Mouse (Mus musculus) CH12.LX (cell line): Measurements from ENCODE around the gene Ccdc167. TPM values are rescaled to one million over a fixed set of nuclear protein-coding genes. Genes with fewer than 3 reads are reported as not detected.

Experiments used
- DNase-seq: peaks from one replicate; pipeline ENCODE4 v3.0.0-alpha.2; 2013; ENCODE audit errors: extremely low read depth
- H3K27ac ChIP-seq: 2 replicates; pipeline ENCODE4 v1.5.1; 2012; ENCODE audit warnings: low read depth, mild to moderate bottlenecking, control low read depth, moderate library complexity; ENCODE audit not compliant: insufficient read depth
- H3K27me3 ChIP-seq: replicated peaks from 2 replicates; pipeline ENCODE3; 2012; ENCODE audit warnings: inconsistent platforms
- H3K36me3 ChIP-seq, 2 experiments: replicated peaks in 1 of 2; 2 replicates each; pipeline versions ENCODE3 to v1.6.1; 2012; ENCODE audit warnings: inconsistent platforms in 1 of 2, low read length in 1 of 2, mild to moderate bottlenecking in 1 of 2, mixed read lengths in 1 of 2, moderate library complexity in 1 of 2; ENCODE audit not compliant: control insufficient read depth in 1 of 2, insufficient read depth in 1 of 2
- H3K4me1 ChIP-seq, 2 experiments: 2 replicates each; pipeline ENCODE4 v1.6.1; 2012; ENCODE audit warnings: inconsistent platforms in 1 of 2, moderate library complexity in 1 of 2; ENCODE audit not compliant: insufficient read depth in 2 of 2, control insufficient read depth in 1 of 2
- H3K4me2 ChIP-seq: 2 replicates; pipeline ENCODE4 v1.6.1; 2012; ENCODE audit warnings: low read depth, mild to moderate bottlenecking, control low read depth; ENCODE audit not compliant: poor library complexity, insufficient read depth, severe bottlenecking
- H3K4me3 ChIP-seq, 3 experiments: fragments of 150-350 bp in 1 of 3; sonication (generic) in 1 of 3; replicated peaks in 1 of 3; 2 replicates each; pipeline versions ENCODE3 to v1.5.1; 2011 to 2012; ENCODE audit warnings: low read depth in 2 of 3, low read length in 2 of 3, mild to moderate bottlenecking in 2 of 3, moderate library complexity in 2 of 3, control low read depth in 1 of 3, improper control_type of control experiment in 1 of 3, inconsistent platforms in 1 of 3, mixed read lengths in 1 of 3; ENCODE audit not compliant: poor library complexity in 1 of 3
- H3K79me2 ChIP-seq: replicated peaks from 2 replicates; pipeline ENCODE4 v1.6.1; 2012; ENCODE audit warnings: mild to moderate bottlenecking, moderate library complexity; ENCODE audit not compliant: control insufficient read depth, poor library complexity, insufficient read depth, severe bottlenecking; ENCODE audit errors: extremely low read depth
- H3K9ac ChIP-seq: 2 replicates; pipeline ENCODE4 v1.6.1; 2012; ENCODE audit warnings: low read depth, mild to moderate bottlenecking, control low read depth, moderate library complexity; ENCODE audit not compliant: insufficient read depth
- H3K9me3 ChIP-seq: replicated peaks from 2 replicates; pipeline ENCODE3; 2012; ENCODE audit warnings: low read length, inconsistent platforms, mixed read lengths
- BHLHE40 ChIP-seq: IDR thresholded peaks from 2 replicates; pipeline ENCODE4 v1.6.1; 2011; ENCODE audit warnings: mild to moderate bottlenecking, low read depth, low read length, improper control_type of control experiment
- CTCF ChIP-seq, 2 experiments: IDR thresholded peaks in 1 of 2; conservative IDR thresholded peaks in 1 of 2; 2 replicates each; pipeline ENCODE4 v1.5.1; 2011 to 2012; ENCODE audit warnings: low read depth in 2 of 2, low read length in 2 of 2, improper control_type of control experiment in 1 of 2, inconsistent platforms in 1 of 2, mild to moderate bottlenecking in 1 of 2, moderate library complexity in 1 of 2
- E2F4 ChIP-seq: IDR thresholded peaks from 2 replicates; pipeline ENCODE4 v1.6.1; 2011; ENCODE audit warnings: low read depth, low read length, improper control_type of control experiment; ENCODE audit not compliant: insufficient replicate concordance
- EP300 ChIP-seq: IDR thresholded peaks from 2 replicates; pipeline ENCODE4 v1.6.1; 2011; ENCODE audit warnings: low read length, improper control_type of control experiment
- HCFC1 ChIP-seq: IDR thresholded peaks from 2 replicates; pipeline ENCODE4 v1.6.1; 2012; ENCODE audit warnings: low read depth, mild to moderate bottlenecking, inconsistent platforms, low read length, improper control_type of control experiment
- IRF4 ChIP-seq: IDR thresholded peaks from 2 replicates; pipeline ENCODE4 v1.6.1; 2014; ENCODE audit warnings: low read depth, mild to moderate bottlenecking, inconsistent platforms, low read length, improper control_type of control experiment
- KAT2A ChIP-seq: IDR thresholded peaks from 2 replicates; pipeline ENCODE4 v1.6.1; 2012; ENCODE audit warnings: low read length, improper control_type of control experiment, inconsistent platforms; ENCODE audit not compliant: insufficient replicate concordance
- MAFK ChIP-seq: IDR thresholded peaks from 2 replicates; pipeline ENCODE4 v1.6.1; 2011; ENCODE audit warnings: low read length, improper control_type of control experiment; ENCODE audit not compliant: insufficient replicate concordance
- MYC ChIP-seq: IDR thresholded peaks from 2 replicates; pipeline ENCODE4 v1.6.1; 2011; ENCODE audit warnings: low read depth, mild to moderate bottlenecking, improper control_type of control experiment, low read length
- PAX5 ChIP-seq: IDR thresholded peaks from 2 replicates; pipeline ENCODE4 v1.6.1; 2012; ENCODE audit warnings: low read length, inconsistent platforms, mixed read lengths
- POLR2A ChIP-seq: IDR thresholded peaks from 2 replicates; pipeline ENCODE4 v1.6.1; 2011; ENCODE audit warnings: low read depth, mild to moderate bottlenecking, improper control_type of control experiment, low read length
- POLR2AphosphoS2 ChIP-seq: IDR thresholded peaks from 2 replicates; pipeline ENCODE4 v1.6.1; 2011; ENCODE audit warnings: low read depth, low read length, improper control_type of control experiment
- SMC3 ChIP-seq: IDR thresholded peaks from 2 replicates; pipeline ENCODE4 v1.6.1; 2011; ENCODE audit warnings: low read depth, low read length, improper control_type of control experiment
- TCF12 ChIP-seq: IDR thresholded peaks from 2 replicates; pipeline ENCODE4 v1.6.1; 2014; ENCODE audit warnings: low read depth, mild to moderate bottlenecking, inconsistent platforms, low read length, improper control_type of control experiment
- USF1 ChIP-seq: IDR thresholded peaks from 2 replicates; pipeline ENCODE4 v1.6.1; 2014; ENCODE audit warnings: low read depth, mild to moderate bottlenecking, inconsistent platforms, low read length, improper control_type of control experiment
- USF2 ChIP-seq: conservative IDR thresholded peaks from 2 replicates; pipeline ENCODE4 v1.6.1; 2011; ENCODE audit warnings: low read depth, low read length, improper control_type of control experiment
- ZMIZ1 ChIP-seq: IDR thresholded peaks from 2 replicates; pipeline ENCODE4 v1.6.1; 2012; ENCODE audit warnings: low read depth, mild to moderate bottlenecking, inconsistent platforms, low read length, improper control_type of control experiment
- dilution Hi-C: fragments of 300-500 bp; cut with MboI; formaldehyde crosslinking; loops from 2 replicates; pipeline ENCODE4 v1.14.3; 2020; ENCODE audit warnings: low sequenced_read_pairs; ENCODE audit not compliant: extremely low pct_unique_long_range_greater_than_20kb, extremely low pct_ligation_motif_present
- in situ Hi-C: fragments of 300-500 bp; cut with MboI; formaldehyde crosslinking; loops from 3 replicates; pipeline ENCODE4 v1.14.3; 2019; ENCODE audit warnings: low sequenced_read_pairs, low pct_ligation_motif_present, low pct_unique_long_range_greater_than_20kb, mixed read lengths
- polyA plus RNA-seq: library from polyadenylated mRNA; unstranded; fragments of >175 nt; gene quantifications from 2 replicates; pipeline ENCODE4 v1.2.1, GENCODE M21; 2012; ENCODE audit warnings: low read depth; ENCODE audit not compliant: insufficient read length
- total RNA-seq, 2 experiments: library from RNA; depleted of rRNA; stranded (reverse); fragments of 300-350 nt in 1 of 2; fragments of >200 nt in 1 of 2; gene quantifications; 2 replicates each; pipeline ENCODE4 v1.2.3; 2012 to 2014

Gene Ccdc167
- total and polyA plus RNA-seq, 3 experiments, result 8.8 to 18.7 (median 12.0) TPM

GRCm38 (mm10) chr17:29731266-29731952, 14.6 kb upstream of the Ccdc167 start (continued):
- no peak for TF ChIP-seq E2F4
- peak; percentile 79 for TF ChIP-seq EP300
- no peak for TF ChIP-seq MAFK
- no peak for TF ChIP-seq POLR2AphosphoS2
- TF ChIP-seq MYC, result no peak

GRCm38 (mm10) chr17:29730510-29731265, 13.8 kb upstream of the Ccdc167 start:
- no peaks in the 10 kb centered on the region for H3K36me3 ChIP-seq
- no peak for DNase-seq
- peak overlapping the region; percentile 58 for H3K4me2 ChIP-seq
- peak; percentile 23; the same call in 1 of the 2 replicates for TF ChIP-seq SMC3
- TF ChIP-seq IRF4, result peak; percentile 38; the same call in 1 of the 2 replicates
- TF ChIP-seq HCFC1, result no peak
- peak in 1 of 2 experiments; percentile 39; a peak in 2 of 4 replicates for TF ChIP-seq CTCF (conservative IDR thresholded peaks at IDR 0.05 in 1 of 2, IDR thresholded peaks at IDR 0.05 in 1 of 2; ENCODE audit: low read depth in 2 of 2, low read length in 2 of 2)
- peak; percentile 75 for TF ChIP-seq BHLHE40
- peak; percentile 80; the same call in 1 of the 2 replicates for TF ChIP-seq TCF12
- TF ChIP-seq USF2, result no peak
- TF ChIP-seq POLR2A, result peak; percentile 49; the same call in 1 of the 2 replicates
- TF ChIP-seq, all 38 proteins: peak for 6
- dilution Hi-C loops (no loop called here), in situ Hi-C loops (no loop called here)
- Histone ChIP-seq H3K4me3 (no peak overlapping the region), H3K4me1 (peaks cover 15 to 34% of the 10 kb centered on the region in 2 experiments), H3K27ac (peak overlapping the region; percentile 83), H3K9ac (peak overlapping the region; percentile 21), H3K9me3 (peaks cover 12% of the 10 kb centered on the region), H3K79me2 (no peaks in the 10 kb centered on the region), H3K27me3 (no peaks in the 10 kb centered on the region)

- no peak overlapping the region for H3K4me2 ChIP-seq
- H3K4me3 ChIP-seq, result no peak overlapping the region
- dilution Hi-C loops, result no loop called here
- H3K79me2 ChIP-seq, result no peaks in the 10 kb centered on the region
- H3K36me3 ChIP-seq, result no peaks in the 10 kb centered on the region
- no peak overlapping the region for H3K27ac ChIP-seq
- no peaks in the 10 kb centered on the region for H3K27me3 ChIP-seq
- H3K9me3 ChIP-seq, result peaks cover 7% of the 10 kb centered on the region
- no peak overlapping the region for H3K9ac ChIP-seq
- DNase-seq, result no peak
- peaks cover 19 to 45% of the 10 kb centered on the region in 2 experiments for H3K4me1 ChIP-seq
- TF ChIP-seq ZMIZ1 (no peak), HCFC1 (no peak), KAT2A (no peak), USF1 (no peak), PAX5 (no peak), POLR2A (no peak)
- in situ Hi-C loops, result no loop called here
Observed at GRCm38 (mm10) chr17:29728082-29728481, 11.2 kb upstream of the Ccdc167 start.
